In genomic region chr5:85750893-85751292, GRCm38 (mm10) we compare ENCODE assay signal across 20 mouse cellular contexts.
"Had no signal": no experiment of that assay in that cellular context is flagged by ENCODE, and none has a peak within 500 bp of the region (broad histone marks: within the 10 kb centered on the region; RNA-seq: fewer than 3 reads in every experiment).

No protein-coding gene starts in this region.

- H3K4me3 ChIP-seq: layer of hippocampus, adult 2 months; left cerebral cortex, adult 2 months; liver, embryonic 13.5 days; midbrain, embryonic 12.5 days; neural tube, embryonic 12.5 days; neural tube, embryonic 15.5 days had no signal

- H3K4me1 ChIP-seq: liver, embryonic 13.5 days; neural tube, embryonic 12.5 days; neural tube, embryonic 15.5 days had no signal

- H3K36me3 ChIP-seq: liver, embryonic 13.5 days; midbrain, embryonic 12.5 days; neural tube, embryonic 12.5 days; neural tube, embryonic 15.5 days had no signal

- H3K27me3 ChIP-seq: liver, embryonic 13.5 days; midbrain, embryonic 12.5 days; neural tube, embryonic 12.5 days; neural tube, embryonic 15.5 days had no signal

- H3K9ac ChIP-seq: liver, embryonic 13.5 days; midbrain, embryonic 12.5 days; neural tube, embryonic 12.5 days; neural tube, embryonic 15.5 days had no signal

- H3K9me3 ChIP-seq: liver, embryonic 13.5 days; midbrain, embryonic 12.5 days; neural tube, embryonic 12.5 days; neural tube, embryonic 15.5 days had no signal

- DNase-seq: kidney, postnatal 25 days; layer of hippocampus, adult 9-11 months; layer of hippocampus, postnatal 36 days; liver, embryonic 13.5 days; lung, adult 2 months; lung, postnatal 14 days; lung, postnatal 4 days; right cerebral cortex, adult 18-20 months; right cerebral cortex, postnatal 14 days; right cerebral cortex, postnatal 4 days; thymus, adult 2 months; thymus, postnatal 14 days; thymus, postnatal 4 days had no signal

- H3K27ac ChIP-seq: kidney, postnatal 0 days; layer of hippocampus, adult 2 months; left cerebral cortex, adult 2 months; liver, embryonic 13.5 days; midbrain, embryonic 12.5 days; neural tube, embryonic 12.5 days; neural tube, embryonic 15.5 days; stomach, postnatal 0 days had no signal

- H3K4me2 ChIP-seq: liver, embryonic 13.5 days; midbrain, embryonic 12.5 days; neural tube, embryonic 12.5 days; neural tube, embryonic 15.5 days had no signal
